Mouse (Mus musculus) intestine, embryonic 16.5 days (tissue): ENCODE measurements around the gene Ankrd54. TPM values are rescaled to one million over a fixed set of nuclear protein-coding genes. Genes with fewer than 3 reads are reported as not detected.

ENCODE experiments used
- ATAC-seq: fragments of 200-750 bp; cut with Nextera tagmentation; 2 replicates; pipeline ENCODE4 v1.8.0; 2017; ENCODE audit warnings: moderate TSS enrichment, moderate library complexity
- H3K27ac ChIP-seq: fragments of 300-500 bp; sonication (generic); 2 replicates; pipeline ENCODE4 v1.5.1; 2014; ENCODE audit warnings: mild to moderate bottlenecking, low read length
- H3K27me3 ChIP-seq: fragments of 300-500 bp; sonication (generic); replicated peaks from 2 replicates; pipeline ENCODE4 v1.6.1; 2014; ENCODE audit warnings: low read length, control low read depth, mixed read lengths; ENCODE audit not compliant: control insufficient read depth, insufficient read depth
- H3K36me3 ChIP-seq: fragments of 300-500 bp; sonication (generic); 2 replicates; pipeline ENCODE4 v1.6.1; 2014; ENCODE audit warnings: low read length, control low read depth; ENCODE audit not compliant: control insufficient read depth, insufficient read depth
- H3K4me1 ChIP-seq: fragments of 300-500 bp; sonication (generic); 2 replicates; pipeline ENCODE4 v1.6.1; 2014; ENCODE audit warnings: low read length, control low read depth, mixed read lengths; ENCODE audit not compliant: control insufficient read depth, insufficient read depth
- H3K4me2 ChIP-seq: fragments of 300-500 bp; sonication (generic); 2 replicates; pipeline ENCODE4 v1.6.1; 2014; ENCODE audit warnings: low read depth, low read length, control low read depth
- H3K4me3 ChIP-seq: fragments of 300-500 bp; sonication (generic); 2 replicates; pipeline ENCODE4 v1.5.1; 2014; ENCODE audit warnings: mild to moderate bottlenecking, low read length
- H3K9ac ChIP-seq: fragments of 300-500 bp; sonication (generic); 2 replicates; pipeline ENCODE4 v1.6.1; 2014; ENCODE audit warnings: low read depth, low read length
- H3K9me3 ChIP-seq: fragments of 300-500 bp; sonication (generic); 2 replicates; pipeline ENCODE4 v1.6.1; 2016; ENCODE audit warnings: low read length, control low read depth; ENCODE audit not compliant: control insufficient read depth
- WGBS: fragments of 180-500 bp; shearing (Covaris S2); extraction: QIAGEN DNeasy Blood & Tissue Kit; methylation state at CpG from one replicate; pipeline ENCODE4 v1.1.7; 2014; 5-methylcytosine and 5-hydroxymethylcytosine counted together
- polyA plus RNA-seq: library from polyadenylated mRNA; unstranded; fragments of >200 nt; fragmentation: Nextera tagmentation; extraction: Ambion mirVana; gene quantifications from 2 replicates; pipeline ENCODE4 v1.2.1, GENCODE M21; 2015

Gene Ankrd54
- polyA plus RNA-seq, 1 experiment from 2014 or later: 56.4 TPM

- peaks cover 24% of the 10 kb centered on the region for H3K4me1 ChIP-seq
- peak overlapping the region; percentile 17 for H3K4me3 ChIP-seq
- H3K4me2 ChIP-seq: peak overlapping the region; percentile 17
- ATAC-seq: peak; percentile 87
- whole genome bisulfite sequencing: 60% methylated on average over 13 of the region's 13 CpGs
- peak overlapping the region; percentile 96 for H3K27ac ChIP-seq
- H3K9me3 ChIP-seq: no peaks in the 10 kb centered on the region
- no peaks in the 10 kb centered on the region for H3K27me3 ChIP-seq
- peaks cover 18% of the 10 kb centered on the region for H3K36me3 ChIP-seq
- H3K9ac ChIP-seq: peak overlapping the region; percentile 27
These were observed 11.0 kb downstream of the Ankrd54 start for GRCm38 (mm10) chr15:79051461-79052360.

GRCm38 (mm10) chr15:79050964-79051363 lies 11.7 kb downstream of the Ankrd54 start:
- peaks cover 18% of the 10 kb centered on the region for H3K36me3 ChIP-seq
- WGBS: 61% methylated on average over 2 of the region's 2 CpGs
- peak overlapping the region; percentile 17 for H3K4me3 ChIP-seq
- H3K4me2 ChIP-seq: peak overlapping the region; percentile 17
- H3K27ac ChIP-seq: peak overlapping the region; percentile 96
- no peaks in the 10 kb centered on the region for H3K9me3 ChIP-seq
- peaks cover 24% of the 10 kb centered on the region for H3K4me1 ChIP-seq
- ATAC-seq: peak; percentile 61; the same call in 1 of the 2 replicates
- H3K9ac ChIP-seq: peak overlapping the region; percentile 27
- H3K27me3 ChIP-seq: no peaks in the 10 kb centered on the region

- H3K9me3 ChIP-seq: no peaks in the 10 kb centered on the region
- peaks cover 24% of the 10 kb centered on the region for H3K4me1 ChIP-seq
- H3K27me3 ChIP-seq: no peaks in the 10 kb centered on the region
- H3K4me2 ChIP-seq: peak overlapping the region; percentile 17
- 51% methylated on average over 9 of the region's 9 CpGs for WGBS
- no peak for ATAC-seq
- H3K4me3 ChIP-seq: no peak overlapping the region
- H3K36me3 ChIP-seq: peaks cover 13% of the 10 kb centered on the region
- H3K27ac ChIP-seq: peak overlapping the region; percentile 96
- peak overlapping the region; percentile 27 for H3K9ac ChIP-seq
These were observed 12.4 kb downstream of the Ankrd54 start for GRCm38 (mm10) chr15:79050160-79050845.

GRCm38 (mm10) chr15:79048186-79048585 lies 14.5 kb downstream of the Ankrd54 start:
- peak overlapping the region; percentile 12; the same call in 1 of the 2 replicates for H3K9ac ChIP-seq
- H3K36me3 ChIP-seq: no peaks in the 10 kb centered on the region
- no peaks in the 10 kb centered on the region for H3K9me3 ChIP-seq
- peaks cover 4% of the 10 kb centered on the region; the same call in 1 of the 2 replicates for H3K27me3 ChIP-seq
- H3K4me2 ChIP-seq: no peak overlapping the region
- peaks cover 29% of the 10 kb centered on the region for H3K4me1 ChIP-seq
- ATAC-seq: no peak
- 60% methylated on average over 4 of the region's 4 CpGs for WGBS
- no peak overlapping the region for H3K4me3 ChIP-seq
- no peak overlapping the region for H3K27ac ChIP-seq

GRCm38 (mm10) chr15:79044837-79045236 lies 17.9 kb downstream of the Ankrd54 start:
- peak overlapping the region; percentile 4; the same call in 1 of the 2 replicates for H3K9ac ChIP-seq
- no peaks in the 10 kb centered on the region for H3K9me3 ChIP-seq
- peak overlapping the region; percentile 83 for H3K27ac ChIP-seq
- peak; percentile 84 for ATAC-seq
- no peak overlapping the region for H3K4me2 ChIP-seq
- WGBS: 9% methylated on average over 4 of the region's 4 CpGs
- no peaks in the 10 kb centered on the region for H3K36me3 ChIP-seq
- H3K4me3 ChIP-seq: no peak overlapping the region
- H3K4me1 ChIP-seq: peaks cover 26% of the 10 kb centered on the region
- peaks cover 15% of the 10 kb centered on the region for H3K27me3 ChIP-seq

GRCm38 (mm10) chr15:79042721-79043491 lies 19.8 kb downstream of the Ankrd54 start:
- H3K36me3 ChIP-seq: no peaks in the 10 kb centered on the region
- H3K27ac ChIP-seq: peak overlapping the region; percentile 56
- peak overlapping the region; percentile 96 for H3K4me2 ChIP-seq
- H3K27me3 ChIP-seq: peaks cover 15% of the 10 kb centered on the region
- peak overlapping the region; percentile 62 for H3K4me3 ChIP-seq
- no peaks in the 10 kb centered on the region for H3K9me3 ChIP-seq
- ATAC-seq: no peak
- H3K9ac ChIP-seq: peak overlapping the region; percentile 74
- H3K4me1 ChIP-seq: peaks cover 29% of the 10 kb centered on the region
- WGBS: under 1% methylated on average over 102 of the region's 105 CpGs

- peak within 1 kb of the TSS; percentile 96 for H3K4me2 ChIP-seq
- no peaks in the 10 kb centered on the region for H3K9me3 ChIP-seq
- H3K27ac ChIP-seq: peak within 1 kb of the TSS; percentile 86
- ATAC-seq: no peak
- H3K4me3 ChIP-seq: peak within 1 kb of the TSS; percentile 62
- WGBS: 67% methylated on average over 6 of the region's 6 CpGs
- H3K27me3 ChIP-seq: peaks cover 15% of the 10 kb centered on the region
- H3K9ac ChIP-seq: peak within 1 kb of the TSS; percentile 74
- peaks cover 35% of the 10 kb centered on the region for H3K4me1 ChIP-seq
- H3K36me3 ChIP-seq: 0 out of 2 replicates have a peak, but pooled peaks cover 3% of the 10 kb centered on the region
These were observed 21.1 kb downstream of the Ankrd54 start, which contains the start of gene Galr3 for GRCm38 (mm10) chr15:79041585-79041984. Gene Galr3, plus strand, starts transcription at chr15:79041885.

- peaks cover 35% of the 10 kb centered on the region for H3K4me1 ChIP-seq
- peak; percentile 19 for ATAC-seq
- 15% methylated on average over 24 of the region's 24 CpGs for WGBS
These were observed 21.9 kb downstream of the Ankrd54 start for GRCm38 (mm10) chr15:79040501-79041416.

More at GRCm38 (mm10) chr15:79040501-79041416, 21.9 kb downstream of the Ankrd54 start:
- Histone ChIP-seq H3K36me3 (0 out of 2 replicates have a peak, but pooled peaks cover 3% of the 10 kb centered on the region), H3K9ac (peak overlapping the region; percentile 68), H3K27ac (peak overlapping the region; percentile 86), H3K27me3 (peaks cover 15% of the 10 kb centered on the region), H3K4me2 (peak overlapping the region; percentile 96), H3K9me3 (no peaks in the 10 kb centered on the region), H3K4me3 (peak overlapping the region; percentile 62)
